In genomic region chr16:75663871-75664270, GRCm38 (mm10) we compare ENCODE assay signal across 25 mouse cellular contexts.
"Had no signal": no experiment of that assay in that cellular context is flagged by ENCODE, and none has a peak within 500 bp of the region (broad histone marks: within the 10 kb centered on the region; RNA-seq: fewer than 3 reads in every experiment).

No protein-coding gene starts in this region.

- H3K4me1 ChIP-seq: hindbrain, embryonic 10.5 days; hindbrain, embryonic 12.5 days; intestine, embryonic 15.5 days; limb, embryonic 10.5 days; limb, embryonic 12.5 days; liver, embryonic 13.5 days; liver, embryonic 15.5 days had no signal

- H3K4me2 ChIP-seq: heart, embryonic 11.5 days; hindbrain, embryonic 12.5 days; hindbrain, embryonic 14.5 days; intestine, embryonic 15.5 days; limb, embryonic 12.5 days; liver, embryonic 11.5 days; liver, embryonic 13.5 days; liver, embryonic 15.5 days had no signal

- H3K36me3 ChIP-seq: hindbrain, embryonic 10.5 days; hindbrain, embryonic 12.5 days; intestine, embryonic 15.5 days; limb, embryonic 10.5 days; limb, embryonic 12.5 days; liver, embryonic 13.5 days; liver, embryonic 15.5 days had no signal

- H3K27me3 ChIP-seq: hindbrain, embryonic 12.5 days; intestine, embryonic 15.5 days; limb, embryonic 12.5 days; liver, embryonic 13.5 days; liver, embryonic 15.5 days had no signal

- H3K9me3 ChIP-seq: hindbrain, embryonic 10.5 days; hindbrain, embryonic 12.5 days; intestine, embryonic 15.5 days; limb, embryonic 10.5 days; limb, embryonic 12.5 days; liver, embryonic 13.5 days; liver, embryonic 15.5 days had no signal

- H3K4me3 ChIP-seq: heart, adult 2 months; hindbrain, embryonic 10.5 days; hindbrain, embryonic 12.5 days; intestine, embryonic 15.5 days; layer of hippocampus, adult 2 months; left cerebral cortex, adult 2 months; limb, embryonic 10.5 days; limb, embryonic 12.5 days; liver, embryonic 13.5 days; liver, embryonic 15.5 days had no signal

- H3K27ac ChIP-seq: heart, adult 2 months; hindbrain, embryonic 10.5 days; hindbrain, embryonic 12.5 days; hindbrain, embryonic 14.5 days; intestine, embryonic 15.5 days; kidney, postnatal 0 days; layer of hippocampus, adult 2 months; left cerebral cortex, adult 2 months; limb, embryonic 10.5 days; limb, embryonic 12.5 days; liver, embryonic 13.5 days; liver, embryonic 15.5 days had no signal

- DNase-seq: forebrain, postnatal 0 days; gastrocnemius, postnatal 14 days; gastrocnemius, postnatal 36 days; heart, adult 11 months; heart, adult 2 months; heart, postnatal 10 days; heart, postnatal 4 days; liver; liver, embryonic 13.5 days; liver, postnatal 0 days had no signal

- H3K9ac ChIP-seq: forebrain, postnatal 0 days; hindbrain, embryonic 12.5 days; hindbrain, embryonic 14.5 days; intestine, embryonic 15.5 days; limb, embryonic 12.5 days; liver, embryonic 13.5 days; liver, embryonic 15.5 days; liver, postnatal 0 days had no signal

- ATAC-seq: forebrain, postnatal 0 days; hindbrain, embryonic 16.5 days; inflammation-experienced regulatory T-cells, adult 6 months; intestine, embryonic 15.5 days; intestine, postnatal 0 days; liver, postnatal 0 days had no signal
